Mouse (Mus musculus) limb, embryonic 15.5 days (tissue): ENCODE data around the gene Scin. TPM values are rescaled to one million over a fixed set of nuclear protein-coding genes. Genes with fewer than 3 reads are reported as not detected.
"Not testable (repeated sequence)": the region's sequence is repeated elsewhere in the genome, so short reads cannot be mapped to it uniquely, and the experiment has no call there.

Source experiments
- ATAC-seq: fragments of 200-750 bp; cut with Nextera tagmentation; 2 replicates; pipeline ENCODE4 v1.8.0; 2017; ENCODE audit warnings: low read depth, moderate TSS enrichment; ENCODE audit not compliant: insufficient number of reproducible peaks, low FRiP score, low TSS enrichment
- H3K27ac ChIP-seq: fragments of 300-500 bp; sonication (generic); 2 replicates; pipeline ENCODE4 v1.5.1; 2015; ENCODE audit warnings: moderate library complexity, mild to moderate bottlenecking, inconsistent platforms
- H3K27me3 ChIP-seq: fragments of 300-500 bp; sonication (generic); 2 replicates; pipeline ENCODE4 v1.6.1; 2015; ENCODE audit warnings: inconsistent platforms
- H3K36me3 ChIP-seq: fragments of 300-500 bp; sonication (generic); 2 replicates; pipeline ENCODE4 v1.6.1; 2015; ENCODE audit warnings: inconsistent platforms
- H3K4me1 ChIP-seq: fragments of 300-500 bp; sonication (generic); 2 replicates; pipeline ENCODE4 v1.6.1; 2015; ENCODE audit warnings: inconsistent platforms
- H3K4me2 ChIP-seq: fragments of 300-500 bp; sonication (generic); 2 replicates; pipeline ENCODE4 v1.6.1; 2015; ENCODE audit warnings: mild to moderate bottlenecking, inconsistent platforms
- H3K4me3 ChIP-seq: fragments of 300-500 bp; sonication (generic); 2 replicates; pipeline ENCODE4 v1.5.1; 2015; ENCODE audit warnings: mild to moderate bottlenecking, inconsistent platforms
- H3K9ac ChIP-seq: fragments of 300-500 bp; sonication (generic); 2 replicates; pipeline ENCODE4 v1.6.1; 2015; ENCODE audit warnings: inconsistent platforms
- H3K9me3 ChIP-seq: fragments of 300-500 bp; sonication (generic); 2 replicates; pipeline ENCODE4 v1.6.1; 2016; ENCODE audit warnings: inconsistent platforms
- WGBS: fragments of 180-500 bp; shearing (Covaris S2); methylation state at CpG from one replicate; pipeline ENCODE4 v1.1.7; 2015; 5-methylcytosine and 5-hydroxymethylcytosine counted together
- polyA plus RNA-seq: library from polyadenylated mRNA; unstranded; fragments of >200 nt; fragmentation: Nextera tagmentation; extraction: Ambion mirVana; gene quantifications from 2 replicates; pipeline ENCODE4 v1.2.1, GENCODE M21; 2015

Gene Scin
- 7.0 and 8.3 TPM in 2 replicates for polyA plus RNA-seq

DNA sequence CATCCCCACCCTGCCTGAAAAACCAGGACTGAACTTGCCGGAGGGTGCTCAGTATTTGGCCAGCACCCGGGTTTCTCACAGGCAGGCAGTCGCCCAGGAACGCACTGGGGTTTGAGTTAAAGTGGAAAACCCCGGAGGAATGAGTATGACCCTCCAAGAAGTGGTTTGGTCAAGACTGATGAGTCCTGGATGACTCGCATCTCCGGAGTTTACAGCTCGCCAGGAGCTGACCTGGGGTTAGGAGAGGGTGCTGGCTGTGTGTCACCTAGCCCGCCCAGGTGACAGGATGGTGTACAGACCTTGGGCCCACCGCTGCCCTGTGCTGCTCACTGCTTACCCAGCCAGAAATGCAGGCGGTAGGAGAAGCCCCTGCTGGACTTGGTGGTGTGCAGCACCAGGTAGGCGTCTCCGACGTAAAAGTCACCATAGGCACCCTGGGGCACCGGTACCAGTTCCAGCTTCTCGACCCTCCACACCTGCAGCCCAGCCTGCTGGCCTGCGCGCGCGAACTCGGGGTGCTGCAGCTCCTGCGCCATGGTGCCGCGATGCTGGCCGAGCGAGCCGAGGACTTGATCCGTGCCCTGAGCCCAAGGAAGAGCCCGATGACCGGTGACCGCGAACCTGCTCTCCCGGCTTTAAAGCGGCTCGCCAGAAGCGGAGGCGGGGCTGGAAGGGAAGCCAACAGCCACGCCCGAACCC, at the start of gene Scin:
Scin (minus strand) TSS at position 656 of the 699 bp plus-strand sequence.
- 1% methylated on average over 39 of the region's 39 CpGs for WGBS
- no peaks in the 10 kb centered on the region for H3K9me3 ChIP-seq
- peak within 1 kb of the TSS; percentile 42 for H3K4me3 ChIP-seq
- H3K4me2 ChIP-seq = peak within 1 kb of the TSS; percentile 70
- no peaks in the 10 kb centered on the region for H3K36me3 ChIP-seq
- no peak within 1 kb of the TSS for H3K27ac ChIP-seq
- H3K27me3 ChIP-seq = peaks cover 21% of the 10 kb centered on the region
- H3K4me1 ChIP-seq = peaks cover 11% of the 10 kb centered on the region
- no peak within 1 kb of the TSS for H3K9ac ChIP-seq
- ATAC-seq = no peak

DNA sequence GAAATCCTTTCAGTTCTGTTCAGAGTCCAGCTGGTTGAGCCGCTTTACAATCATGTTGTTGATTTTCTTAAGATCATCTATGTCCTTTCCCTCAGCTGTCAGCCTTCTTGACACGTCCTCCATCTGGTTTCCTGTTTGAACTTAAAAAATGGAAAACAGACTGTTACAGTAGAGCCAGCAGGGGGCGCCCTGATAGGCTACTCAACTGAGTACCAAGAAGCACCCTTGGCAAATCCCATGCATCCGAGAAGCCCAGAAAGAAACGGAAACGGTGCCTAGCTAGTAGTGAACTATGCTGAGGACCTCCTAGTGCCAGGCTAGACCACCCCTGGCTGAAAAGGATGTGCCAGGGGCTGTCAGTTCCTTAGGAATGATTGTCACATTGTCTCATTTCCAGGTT, 43.1 kb upstream of the Scin start:
- Histone ChIP-seq H3K36me3 (no peaks in the 10 kb centered on the region), H3K4me3 (no peak overlapping the region), H3K4me2 (no peak overlapping the region), H3K27ac (no peak overlapping the region), H3K9me3 (no peaks in the 10 kb centered on the region), H3K4me1 (no peaks in the 10 kb centered on the region), H3K9ac (no peak overlapping the region), H3K27me3 (no peaks in the 10 kb centered on the region)
- no peak for ATAC-seq
- WGBS = 56% methylated on average over 6 of the region's 6 CpGs

DNA sequence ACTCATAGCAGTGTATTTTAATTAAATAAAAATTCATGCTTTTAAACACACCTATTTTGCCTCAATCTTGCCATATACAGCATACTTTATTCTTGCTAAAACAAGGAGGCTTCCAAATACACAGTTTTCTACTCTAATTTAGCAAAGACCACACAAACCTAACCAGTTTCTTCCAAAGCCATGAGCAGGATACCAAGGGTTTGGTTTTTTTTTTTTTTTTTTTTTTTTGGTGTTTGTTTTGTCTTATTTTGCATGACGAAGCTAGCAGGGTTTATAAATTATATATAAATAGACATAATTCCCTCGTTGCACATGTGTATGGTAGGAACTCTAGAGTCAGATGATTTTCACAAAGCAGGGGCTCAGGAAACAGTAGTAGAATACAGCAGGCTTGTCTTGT, 42.1 kb upstream of the Scin start:
- H3K27ac ChIP-seq = no peak overlapping the region
- no peak overlapping the region for H3K4me3 ChIP-seq
- H3K9ac ChIP-seq = no peak overlapping the region
- H3K27me3 ChIP-seq = no peaks in the 10 kb centered on the region
- ATAC-seq = no peak
- H3K9me3 ChIP-seq = no peaks in the 10 kb centered on the region
- no peak overlapping the region for H3K4me2 ChIP-seq
- H3K36me3 ChIP-seq = no peaks in the 10 kb centered on the region
- 73% methylated on average over 2 of the region's 2 CpGs for WGBS
- no peaks in the 10 kb centered on the region for H3K4me1 ChIP-seq

GRCm38 (mm10) chr12:40175171-40175570, 41.1 kb upstream of the Scin start:
- 44% methylated on average over 1 of the region's 1 CpGs for WGBS
- not testable (repeated sequence) for ATAC-seq

DNA sequence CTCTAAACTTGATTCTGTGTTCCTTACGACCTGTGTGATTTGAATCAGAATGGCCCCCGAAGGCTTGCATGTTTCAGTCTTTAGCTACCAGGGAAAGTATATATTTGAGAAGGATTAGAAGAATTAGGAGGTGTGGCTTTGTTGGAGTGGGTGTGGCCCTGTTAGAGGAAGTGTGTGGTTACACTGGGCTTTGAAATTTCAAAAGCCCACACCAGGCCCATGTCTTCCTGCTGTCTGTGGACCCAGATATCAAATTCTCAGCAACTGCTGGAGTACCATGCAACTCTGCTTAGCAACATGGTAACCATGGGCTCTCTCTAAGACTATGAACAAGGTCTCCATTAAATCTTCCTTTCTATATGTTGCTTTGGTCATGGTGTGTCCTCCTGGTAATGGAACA, 37.6 kb upstream of the Scin start:
- Histone ChIP-seq H3K9me3 (no peaks in the 10 kb centered on the region), H3K4me2 (no peak overlapping the region), H3K9ac (no peak overlapping the region), H3K4me1 (no peaks in the 10 kb centered on the region), H3K36me3 (no peaks in the 10 kb centered on the region), H3K27ac (no peak overlapping the region), H3K27me3 (no peaks in the 10 kb centered on the region), H3K4me3 (no peak overlapping the region)
- 89% methylated on average over 2 of the region's 2 CpGs for WGBS
- ATAC-seq = no peak

More at GRCm38 (mm10) chr12:40175171-40175570, 41.1 kb upstream of the Scin start:
- not testable (repeated sequence) for H3K4me3 ChIP-seq, H3K9ac ChIP-seq, H3K27ac ChIP-seq, H3K4me1 ChIP-seq, H3K27me3 ChIP-seq, H3K9me3 ChIP-seq, H3K4me2 ChIP-seq, H3K36me3 ChIP-seq

- Histone ChIP-seq H3K36me3 (no peaks in the 10 kb centered on the region), H3K9me3 (no peaks in the 10 kb centered on the region), H3K4me3 (no peak overlapping the region), H3K4me1 (no peaks in the 10 kb centered on the region), H3K9ac (no peak overlapping the region), H3K27me3 (no peaks in the 10 kb centered on the region), H3K4me2 (no peak overlapping the region), H3K27ac (no peak overlapping the region)
- WGBS = 98% methylated on average over 1 of the region's 1 CpGs
- ATAC-seq = no peak
Observed at GRCm38 (mm10) chr12:40169675-40170074, 35.6 kb upstream of the Scin start.

DNA sequence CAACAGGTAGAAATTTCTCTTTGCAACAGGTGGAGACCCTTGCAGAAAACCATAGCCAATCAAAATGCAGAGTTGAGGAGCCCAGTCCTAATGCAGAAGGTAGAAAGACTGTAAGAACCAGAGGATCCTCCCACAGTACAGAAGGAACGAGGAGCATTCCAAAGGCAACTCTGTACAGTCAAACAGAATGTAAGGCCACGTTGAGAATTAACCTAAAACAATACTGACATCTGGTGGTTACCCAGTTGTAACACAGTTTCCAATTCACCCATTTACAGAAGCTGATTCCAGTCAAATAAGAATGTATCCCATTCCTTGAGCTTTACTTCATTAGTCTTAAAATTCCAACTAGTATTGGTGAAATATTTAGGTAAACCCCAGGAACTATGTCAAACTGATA, 30.6 kb upstream of the Scin start:
- H3K27ac ChIP-seq = no peak overlapping the region
- no peak overlapping the region for H3K4me3 ChIP-seq
- no peak for ATAC-seq
- H3K4me2 ChIP-seq = no peak overlapping the region
- no peaks in the 10 kb centered on the region for H3K9me3 ChIP-seq
- H3K9ac ChIP-seq = no peak overlapping the region
- H3K36me3 ChIP-seq = no peaks in the 10 kb centered on the region
- WGBS = 0% methylated on average over 2 of the region's 2 CpGs
- no peaks in the 10 kb centered on the region for H3K27me3 ChIP-seq
- no peaks in the 10 kb centered on the region for H3K4me1 ChIP-seq

GRCm38 (mm10) chr12:40160777-40161176, 26.7 kb upstream of the Scin start:
- no peaks in the 10 kb centered on the region for H3K27me3 ChIP-seq
- H3K36me3 ChIP-seq = no peaks in the 10 kb centered on the region
- H3K4me2 ChIP-seq = no peak overlapping the region
- ATAC-seq = no peak
- H3K4me1 ChIP-seq = no peaks in the 10 kb centered on the region
- no peaks in the 10 kb centered on the region for H3K9me3 ChIP-seq
- no peak overlapping the region for H3K9ac ChIP-seq
- H3K27ac ChIP-seq = no peak overlapping the region
- H3K4me3 ChIP-seq = no peak overlapping the region
- WGBS = 67% methylated on average over 2 of the region's 2 CpGs

DNA sequence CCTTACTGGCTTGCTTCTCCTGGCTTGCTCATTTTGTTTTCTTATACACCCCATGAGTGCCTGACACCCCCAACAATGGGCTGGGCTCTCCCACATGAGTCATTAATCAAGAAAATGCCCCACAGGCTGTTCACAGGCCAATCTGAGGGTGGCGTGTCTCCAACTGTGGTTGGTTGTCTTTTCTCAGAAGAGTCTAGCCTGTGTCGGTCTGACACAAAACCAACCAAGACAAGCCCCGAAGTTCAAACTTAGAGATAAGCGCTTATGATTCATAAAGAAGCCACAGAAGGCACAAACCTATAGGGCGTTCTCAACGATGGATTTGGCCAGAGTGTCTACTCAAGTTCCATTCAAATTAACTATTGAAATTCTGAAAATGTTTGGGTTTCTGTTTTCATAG, 20.2 kb upstream of the Scin start:
- no peak overlapping the region for H3K9ac ChIP-seq
- H3K4me3 ChIP-seq = no peak overlapping the region
- no peak for ATAC-seq
- H3K36me3 ChIP-seq = no peaks in the 10 kb centered on the region
- H3K4me2 ChIP-seq = no peak overlapping the region
- 87% methylated on average over 6 of the region's 6 CpGs for WGBS
- no peaks in the 10 kb centered on the region for H3K4me1 ChIP-seq
- no peaks in the 10 kb centered on the region for H3K27me3 ChIP-seq
- H3K9me3 ChIP-seq = no peaks in the 10 kb centered on the region
- no peak overlapping the region for H3K27ac ChIP-seq

DNA sequence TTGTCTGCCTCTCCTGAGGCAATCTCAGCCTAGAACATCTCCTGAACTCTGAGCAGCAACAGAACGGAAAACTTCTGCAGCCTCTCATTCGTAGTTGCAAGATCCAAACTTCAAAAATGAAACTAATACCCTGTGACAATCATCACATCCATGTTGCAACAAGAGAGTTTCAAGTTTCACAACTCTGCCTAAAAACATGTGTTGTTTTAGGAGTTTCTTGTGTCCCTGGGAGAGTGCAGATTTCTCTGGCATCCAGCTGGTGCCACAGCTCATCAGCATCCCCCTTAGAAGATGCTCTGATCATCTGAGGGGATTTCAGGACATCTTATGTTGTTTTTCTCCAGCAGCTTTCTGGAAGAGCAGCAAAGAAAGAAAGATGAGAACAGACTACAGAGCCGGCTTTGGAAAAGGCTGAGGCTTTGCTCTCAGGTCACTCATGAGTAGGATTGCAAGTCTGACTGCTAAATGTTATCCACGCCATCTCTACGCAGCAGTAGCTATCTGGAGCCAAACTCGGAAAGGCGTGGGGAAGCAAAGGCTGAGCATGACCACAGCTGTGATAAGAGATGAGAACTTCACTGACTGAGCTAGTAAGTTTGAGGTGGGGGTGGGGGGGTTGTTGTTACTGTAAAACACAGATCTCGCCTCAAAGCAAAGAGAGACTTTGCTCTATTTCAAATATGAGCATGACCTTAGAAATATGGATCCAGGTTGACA, 18.5 kb upstream of the Scin start:
- no peak for ATAC-seq
- WGBS = 71% methylated on average over 8 of the region's 8 CpGs
- Histone ChIP-seq H3K4me3 (no peak overlapping the region), H3K27me3 (no peaks in the 10 kb centered on the region), H3K27ac (no peak overlapping the region), H3K4me1 (no peaks in the 10 kb centered on the region), H3K4me2 (no peak overlapping the region), H3K36me3 (no peaks in the 10 kb centered on the region), H3K9ac (no peak overlapping the region), H3K9me3 (no peaks in the 10 kb centered on the region)

DNA sequence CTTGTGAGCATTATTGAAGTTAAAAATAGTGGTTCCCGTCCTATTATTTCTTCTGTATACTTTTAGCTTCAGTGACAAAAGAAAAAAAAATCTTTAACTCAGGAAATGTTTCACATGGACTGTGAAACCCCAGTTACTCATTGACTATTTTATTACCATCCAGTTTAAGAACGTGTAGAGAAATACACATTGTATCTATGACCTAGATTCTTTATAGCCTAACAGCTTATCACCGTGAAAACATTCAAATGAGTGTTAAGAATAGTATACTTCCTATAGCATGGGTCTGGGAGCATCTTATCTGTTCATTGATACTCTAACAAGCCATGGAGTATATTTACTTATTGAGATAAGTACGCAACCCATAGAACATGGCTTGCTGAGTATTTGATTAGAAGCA, 13.3 kb upstream of the Scin start:
- ATAC-seq = no peak
- Histone ChIP-seq H3K4me2 (no peak overlapping the region), H3K27ac (no peak overlapping the region), H3K4me3 (no peak overlapping the region), H3K9ac (no peak overlapping the region), H3K27me3 (no peaks in the 10 kb centered on the region), H3K9me3 (no peaks in the 10 kb centered on the region), H3K36me3 (no peaks in the 10 kb centered on the region), H3K4me1 (no peaks in the 10 kb centered on the region)
- 76% methylated on average over 4 of the region's 4 CpGs for WGBS

DNA sequence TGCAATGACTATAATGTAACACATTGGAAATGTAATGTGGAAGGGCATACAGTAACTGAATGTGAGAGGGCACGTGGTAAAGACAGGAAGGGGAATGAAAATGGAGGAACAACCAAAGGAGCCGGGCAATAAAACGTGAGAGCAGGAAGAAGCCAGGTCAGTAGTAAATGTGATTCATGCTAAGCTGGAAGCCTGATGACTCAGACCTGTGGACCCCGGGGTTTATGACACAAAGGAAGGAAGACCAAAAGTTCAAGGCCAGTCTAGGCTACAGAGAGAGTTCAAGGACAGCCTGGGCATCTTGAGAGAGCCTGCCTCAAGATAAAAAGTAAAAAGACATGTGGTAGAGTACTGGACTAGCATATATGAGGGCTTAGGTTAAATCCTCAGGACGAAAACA, 12.5 kb upstream of the Scin start:
- Histone ChIP-seq H3K4me1 (no peaks in the 10 kb centered on the region), H3K27me3 (no peaks in the 10 kb centered on the region), H3K9me3 (no peaks in the 10 kb centered on the region), H3K4me3 (no peak overlapping the region), H3K27ac (no peak overlapping the region), H3K9ac (no peak overlapping the region), H3K4me2 (no peak overlapping the region), H3K36me3 (no peaks in the 10 kb centered on the region)
- 59% methylated on average over 5 of the region's 5 CpGs for WGBS
- no peak for ATAC-seq
